Mouse (Mus musculus) mouse trophoblast stem cell (cell line): Measurements from ENCODE around the gene Sh3bp5.

Experiments
- in situ Hi-C, 2 experiments: fragments of 300-500 bp; cut with MseI, MboI; formaldehyde crosslinking; loops; 2 replicates in 1 of 2; 3 replicates in 1 of 2; pipeline ENCODE4 v1.15.1; 2025

Gene Sh3bp5

GRCm38 (mm10) chr14:31393936-31394630 lies 41.8 kb downstream of the Sh3bp5 start:
- in situ Hi-C loops, result no loop called here

- in situ Hi-C loops, result no loop called here
These were observed 42.4 kb downstream of the Sh3bp5 start for GRCm38 (mm10) chr14:31393546-31393890.

GRCm38 (mm10) chr14:31392873-31393545 lies 42.9 kb downstream of the Sh3bp5 start:
- in situ Hi-C loops, result no loop called here

GRCm38 (mm10) chr14:31392300-31392699 lies 43.6 kb downstream of the Sh3bp5 start:
- in situ Hi-C loops, result no loop called here

- in situ Hi-C loops, result loop anchor here (5.0 kb wide), 1 partner anchor 48 kb away; the partner anchor contains the start of gene Sh3bp5 (in 2 of the 2)
These were observed 46.3 kb downstream of the Sh3bp5 start for GRCm38 (mm10) chr14:31389421-31390147.

GRCm38 (mm10) chr14:31388086-31388872 lies 47.6 kb downstream of the Sh3bp5 start:
- in situ Hi-C loops, result loop anchor here (5.0 kb wide), 1 partner anchor 49 kb away; the partner anchor contains the start of gene Sh3bp5 (in 2 of the 2)

GRCm38 (mm10) chr14:31387301-31387981 lies 48.4 kb downstream of the Sh3bp5 start:
- in situ Hi-C loops, result loop anchor here (5.0 kb wide), 1 partner anchor 50 kb away; the partner anchor contains the start of gene Sh3bp5 (in 2 of the 2)

GRCm38 (mm10) chr14:31385977-31386697 lies 49.7 kb downstream of the Sh3bp5 start:
- in situ Hi-C loops, result loop anchor here (5.0 kb wide), 1 partner anchor 51 kb away; the partner anchor contains the start of gene Sh3bp5 (in 2 of the 2)

- in situ Hi-C loops, result loop anchor here (5.0 kb wide), 1 partner anchor 52 kb away; the partner anchor contains the start of gene Sh3bp5 (in 2 of the 2)
These were observed 50.5 kb downstream of the Sh3bp5 start for GRCm38 (mm10) chr14:31385406-31385805.

GRCm38 (mm10) chr14:31384366-31385323 lies 51.2 kb downstream of the Sh3bp5 start:
- in situ Hi-C loops, result loop anchor here (5.0 kb wide), 1 partner anchor 53 kb away; the partner anchor contains the start of gene Sh3bp5 (in 2 of the 2)

- in situ Hi-C loops, result no loop called here
These were observed 52.3 kb downstream of the Sh3bp5 start for GRCm38 (mm10) chr14:31383470-31384050.

- in situ Hi-C loops, result no loop called here
These were observed 53.6 kb downstream of the Sh3bp5 start for GRCm38 (mm10) chr14:31382276-31382675.

GRCm38 (mm10) chr14:31376331-31376730 lies 59.5 kb downstream of the Sh3bp5 start:
- in situ Hi-C loops, result no loop called here

GRCm38 (mm10) chr14:31374390-31374789 lies 61.5 kb downstream of the Sh3bp5 start:
- in situ Hi-C loops, result no loop called here

- in situ Hi-C loops, result loop anchor here in 1 of 2 experiments (5.0 kb wide), 1 partner anchor 103 kb away; no protein-coding TSS in a partner anchor
These were observed 66.5 kb downstream of the Sh3bp5 start for GRCm38 (mm10) chr14:31369377-31369776.

GRCm38 (mm10) chr14:31367951-31368350 lies 67.9 kb downstream of the Sh3bp5 start:
- in situ Hi-C loops, result loop anchor here in 1 of 2 experiments (5.0 kb wide), 1 partner anchor 104 kb away; no protein-coding TSS in a partner anchor

GRCm38 (mm10) chr14:31365350-31365749 lies 70.5 kb downstream of the Sh3bp5 start:
- in situ Hi-C loops, result loop anchor here in 1 of 2 experiments (5.0 kb wide), 1 partner anchor 107 kb away; no protein-coding TSS in a partner anchor

GRCm38 (mm10) chr14:31364589-31364988 lies 71.3 kb downstream of the Sh3bp5 start:
- in situ Hi-C loops, result no loop called here
